Comparison of ENCODE assay signal across 13 mouse cellular contexts in genomic region chr11:63134021-63134420, GRCm38 (mm10). TPM values are rescaled to one million over a fixed set of nuclear protein-coding genes. Genes with fewer than 3 reads are reported as not detected.
DNase-seq lines count a peak whose midpoint lies in the region; ATAC-seq and TF ChIP-seq lines count a peak whose summit lies in the region.
"Had no signal": no experiment of that assay in that cellular context is flagged by ENCODE, and none has a peak within 500 bp of the region (broad histone marks: within the 10 kb centered on the region; RNA-seq: fewer than 3 reads in every experiment).

No protein-coding gene starts in this region.

- DNase-seq in gastrocnemius, adult 2 months = no peak
- DNase-seq in gastrocnemius, postnatal 4 days (ENCODE audit: low spot score in 2 of 2) = no peak
- DNase-seq in kidney, adult 9 months = no peak
- DNase-seq in Muller cell, postnatal 12 days (ENCODE audit: inconsistent ontology term) = peak; percentile 29
- no peak for DNase-seq in limb, embryonic 10.5 days (ENCODE audit: low spot score)
- DNase-seq in spleen, postnatal 14 days (ENCODE audit: low spot score in 2 of 2) = no peak
- no peak for DNase-seq in right cerebral cortex, postnatal 36 days (ENCODE audit: low spot score in 2 of 2)
- DNase-seq: cerebellum, adult 8-10 months; kidney, postnatal 36 days; right cerebral cortex, postnatal 14 days had no signal

- peaks cover 67% of the 10 kb centered on the region for H3K4me1 ChIP-seq in kidney, embryonic 15.5 days
- H3K4me1 ChIP-seq in limb, embryonic 10.5 days = peaks cover 66% of the 10 kb centered on the region

- no peak for ATAC-seq in kidney, embryonic 15.5 days (replicated peaks; ENCODE audit: low FRiP score)
- ATAC-seq: forebrain, embryonic 15.5 days had no signal

- TF ChIP-seq CTCF in gastrocnemius, adult 2 months (IDR thresholded peaks at IDR 0.05) = no peak

- peaks cover 49% of the 10 kb centered on the region for H3K27me3 ChIP-seq in kidney, embryonic 15.5 days
- H3K27me3 ChIP-seq in limb, embryonic 10.5 days (ENCODE audit: low read depth, poor library complexity, severe bottlenecking) = peaks cover 54% of the 10 kb centered on the region

- peak overlapping the region; percentile 83 for H3K4me3 ChIP-seq in gastrocnemius, adult 2 months
- no peak overlapping the region for H3K4me3 ChIP-seq in kidney, embryonic 15.5 days (replicated peaks)
- no peak overlapping the region for H3K4me3 ChIP-seq in limb, embryonic 10.5 days
- H3K4me3 ChIP-seq: forebrain, embryonic 15.5 days had no signal

- WGBS in kidney, embryonic 15.5 days = 90% methylated on average over 5 of the region's 5 CpGs
- WGBS in limb, embryonic 10.5 days = 84% methylated on average over 5 of the region's 5 CpGs

- intact Hi-C loops in gastrocnemius, adult 2 months (cut with DNase I) = loop anchor here (2.0 to 5.0 kb wide), 2 partner anchors 107 to 137 kb away; no protein-coding TSS in a partner anchor

- peaks cover 16% of the 10 kb centered on the region; the same call in 1 of the 2 replicates for H3K36me3 ChIP-seq in kidney, embryonic 15.5 days
- no peaks in the 10 kb centered on the region for H3K36me3 ChIP-seq in limb, embryonic 10.5 days
- H3K36me3 ChIP-seq: forebrain, embryonic 15.5 days had no signal

- H3K9me3 ChIP-seq in kidney, embryonic 15.5 days (replicated peaks) = no peaks in the 10 kb centered on the region
- H3K9me3 ChIP-seq in limb, embryonic 10.5 days (replicated peaks) = no peaks in the 10 kb centered on the region
- H3K9me3 ChIP-seq: forebrain, embryonic 15.5 days had no signal

- H3K27ac ChIP-seq in gastrocnemius, adult 2 months = peak overlapping the region; percentile 91
- no peak overlapping the region for H3K27ac ChIP-seq in kidney, embryonic 15.5 days
- H3K27ac ChIP-seq in limb, embryonic 10.5 days = 0 out of 2 replicates have a peak overlapping the region, but pooled peaks have one; percentile 0
- H3K27ac ChIP-seq: forebrain, embryonic 15.5 days had no signal

- no peak overlapping the region for H3K9ac ChIP-seq in kidney, embryonic 15.5 days
- H3K9ac ChIP-seq: forebrain, embryonic 15.5 days had no signal

- peak overlapping the region; percentile 89 for H3K4me2 ChIP-seq in kidney, embryonic 15.5 days

RNA-seq across cellular contexts. Expression of gene Pmp22, which starts 5.2 kb away (rescaled TPM):
- 10 to 100 TPM; 28.8 to 43.1 TPM for total RNA-seq in gastrocnemius, adult 2 months (2021)
- 100 to 1,000 TPM; 370 to 372 TPM for total RNA-seq in gastrocnemius, postnatal 4 days (2021)
- polyA plus RNA-seq in kidney, embryonic 15.5 days (2015; fragmentation: Nextera tagmentation; extraction: Ambion mirVana) = 96.7 and 115 TPM in 2 replicates
- polyA plus RNA-seq in limb, embryonic 10.5 days (2016; fragmentation: Nextera tagmentation; extraction: Ambion mirVana) = 27.7 and 29.8 TPM in 2 replicates
- total RNA-seq: megakaryocyte-erythroid progenitor cell, adult 5-6 weeks had no signal

Comparison
In these comparisons a context has a peak if more than half of its experiments do, and no peak if none do; other contexts are left out.
1. RNA of gene Pmp22, which starts 5.2 kb away (total RNA-seq): 370 to 372 TPM in gastrocnemius, postnatal 4 days; 28.8 to 43.1 TPM in gastrocnemius, adult 2 months; every median in the first group is over 4 times any median in the second.